In the genomic region with DNA sequence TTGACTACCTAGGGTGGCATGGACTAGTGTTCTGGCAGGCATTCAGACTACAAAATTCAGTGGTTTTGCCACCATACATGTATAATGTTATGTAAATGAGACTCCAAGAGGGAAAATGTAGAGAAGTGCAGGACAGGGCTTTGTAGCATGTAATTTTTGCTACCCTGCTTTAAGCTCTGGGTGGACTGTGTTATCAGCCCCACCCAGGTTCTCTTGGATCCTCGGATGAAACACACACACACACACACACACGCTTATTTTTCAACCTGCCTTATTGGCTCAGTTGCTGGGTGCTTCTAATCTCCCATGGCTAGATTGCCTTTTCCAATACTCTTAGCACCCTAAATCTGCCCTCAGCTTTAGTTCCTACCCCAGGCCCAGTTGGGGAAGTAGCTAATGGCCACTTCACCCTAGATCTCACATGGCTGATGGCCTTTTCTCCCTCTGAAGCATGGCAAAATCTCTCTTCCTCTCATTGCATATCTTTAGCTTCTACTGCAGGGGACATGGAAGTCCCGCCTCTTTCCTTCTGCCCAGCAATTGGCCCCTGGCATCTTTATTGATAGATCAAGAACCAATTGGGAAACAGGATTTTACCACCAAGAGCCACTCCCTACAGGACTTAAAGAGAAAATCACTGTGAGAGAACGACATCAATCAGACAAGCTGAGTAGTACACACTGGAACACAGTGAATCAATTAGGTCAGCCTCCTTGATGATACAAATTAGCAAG, we compare ENCODE assay signal across 9 mouse cellular contexts. TPM values are rescaled to one million over a fixed set of nuclear protein-coding genes. Genes with fewer than 3 reads are reported as not detected.
DNase-seq lines count a peak whose midpoint lies in the region; ATAC-seq and TF ChIP-seq lines count a peak whose summit lies in the region.
"Had no signal": no experiment of that assay in that cellular context is flagged by ENCODE, and none has a peak within 500 bp of the region (broad histone marks: within the 10 kb centered on the region; RNA-seq: fewer than 3 reads in every experiment).

No protein-coding gene starts in this region.

- DNase-seq in right cerebral cortex, postnatal 10 days (ENCODE audit: low spot score in 2 of 2): peak; percentile 22 to 39
- DNase-seq in right cerebral cortex, postnatal 4 days: no peak
- DNase-seq in lung, postnatal 36 days: peak; percentile 43
- peak; percentile 55 for DNase-seq in thymus, adult 2 months
- no peak for DNase-seq in yolk sac, embryonic 10.5 days (ENCODE audit: low spot score)

- peak overlapping the region; percentile 47 for H3K4me3 ChIP-seq in bone marrow, adult 2 months (replicated peaks; ENCODE audit: control insufficient read depth, low read depth, low read length)
- H3K4me3 ChIP-seq in thymus, adult 2 months (ENCODE audit: control insufficient read depth, insufficient read depth, low read length): no peak overlapping the region
- H3K4me3 ChIP-seq in hindbrain, embryonic 12.5 days: no peak overlapping the region
- H3K4me3 ChIP-seq in kidney, embryonic 16.5 days (ENCODE audit: low read length): no peak overlapping the region
- H3K4me3 ChIP-seq: midbrain, embryonic 12.5 days had no signal

- no peak overlapping the region for H3K9ac ChIP-seq in hindbrain, embryonic 12.5 days
- no peak overlapping the region for H3K9ac ChIP-seq in kidney, embryonic 16.5 days (replicated peaks; ENCODE audit: low read length)
- H3K9ac ChIP-seq: midbrain, embryonic 12.5 days had no signal

- no peak overlapping the region for H3K4me2 ChIP-seq in hindbrain, embryonic 12.5 days (replicated peaks)
- no peak overlapping the region for H3K4me2 ChIP-seq in kidney, embryonic 16.5 days (replicated peaks; ENCODE audit: low read depth, low read length)
- H3K4me2 ChIP-seq: midbrain, embryonic 12.5 days had no signal

- WGBS in bone marrow, adult 2 months: 8% methylated on average over 4 of the region's 4 CpGs
- 27% methylated on average over 4 of the region's 4 CpGs for WGBS in thymus, adult 2 months
- 75% methylated on average over 4 of the region's 4 CpGs for WGBS in hindbrain, embryonic 12.5 days
- WGBS in kidney, embryonic 16.5 days: 77% methylated on average over 4 of the region's 4 CpGs

- no peaks in the 10 kb centered on the region for H3K9me3 ChIP-seq in hindbrain, embryonic 12.5 days (replicated peaks)
- no peaks in the 10 kb centered on the region for H3K9me3 ChIP-seq in kidney, embryonic 16.5 days (ENCODE audit: low read length)
- H3K9me3 ChIP-seq: midbrain, embryonic 12.5 days had no signal

- no peaks in the 10 kb centered on the region for H3K36me3 ChIP-seq in thymus, adult 2 months (ENCODE audit: control insufficient read depth, insufficient read depth, low read length)
- H3K36me3 ChIP-seq in hindbrain, embryonic 12.5 days: no peaks in the 10 kb centered on the region
- no peaks in the 10 kb centered on the region for H3K36me3 ChIP-seq in kidney, embryonic 16.5 days (ENCODE audit: insufficient read depth, low read length)
- H3K36me3 ChIP-seq: midbrain, embryonic 12.5 days had no signal

- TF ChIP-seq CTCF in bone marrow, adult 2 months (IDR thresholded peaks at IDR 0.05; ENCODE audit: control insufficient read depth, insufficient read depth, low read length): no peak
- TF ChIP-seq CTCF in thymus, adult 2 months (IDR thresholded peaks at IDR 0.05; ENCODE audit: borderline replicate concordance, control insufficient read depth, extremely low read depth, insufficient read depth, low read length, poor library complexity): no peak

- peaks cover 2% of the 10 kb centered on the region for H3K4me1 ChIP-seq in bone marrow, adult 2 months (ENCODE audit: control insufficient read depth, insufficient read depth, low read length)
- no peaks in the 10 kb centered on the region for H3K4me1 ChIP-seq in thymus, adult 2 months (replicated peaks; ENCODE audit: control insufficient read depth, insufficient read depth, low read length)
- no peaks in the 10 kb centered on the region for H3K4me1 ChIP-seq in hindbrain, embryonic 12.5 days
- no peaks in the 10 kb centered on the region for H3K4me1 ChIP-seq in kidney, embryonic 16.5 days (ENCODE audit: insufficient read depth, low read length)
- H3K4me1 ChIP-seq: midbrain, embryonic 12.5 days had no signal

- no peak for TF ChIP-seq POLR2A in bone marrow, adult 2 months (IDR thresholded peaks at IDR 0.05; ENCODE audit: borderline replicate concordance, control insufficient read depth, low read depth, low read length)
- TF ChIP-seq POLR2A in thymus, adult 2 months (IDR thresholded peaks at IDR 0.05; ENCODE audit: control insufficient read depth, extremely low read depth, insufficient read depth, low read length, poor library complexity): no peak

- no peak for ATAC-seq in hindbrain, embryonic 12.5 days (ENCODE audit: low FRiP score)
- no peak for ATAC-seq in kidney, embryonic 16.5 days (ENCODE audit: low FRiP score, low TSS enrichment)

- H3K27ac ChIP-seq in bone marrow, adult 2 months (ENCODE audit: control insufficient read depth, insufficient read depth, low read depth, low read length, poor library complexity): peak overlapping the region; percentile 61; the same call in 1 of the 2 replicates
- no peak overlapping the region for H3K27ac ChIP-seq in thymus, adult 2 months (ENCODE audit: control insufficient read depth, insufficient read depth, low read length)
- H3K27ac ChIP-seq in hindbrain, embryonic 12.5 days: no peak overlapping the region
- no peak overlapping the region for H3K27ac ChIP-seq in kidney, embryonic 16.5 days (ENCODE audit: low read length)
- H3K27ac ChIP-seq: midbrain, embryonic 12.5 days had no signal

- H3K27me3 ChIP-seq in thymus, adult 2 months (ENCODE audit: control insufficient read depth, insufficient read depth, low read length): no peaks in the 10 kb centered on the region
- H3K27me3 ChIP-seq in hindbrain, embryonic 12.5 days: no peaks in the 10 kb centered on the region
- H3K27me3 ChIP-seq in kidney, embryonic 16.5 days (ENCODE audit: insufficient read depth, low read length): no peaks in the 10 kb centered on the region
- H3K27me3 ChIP-seq: midbrain, embryonic 12.5 days had no signal

RNA-seq across cellular contexts. Expression of gene Tnfaip3, which starts 28.2 kb away (rescaled TPM):
- polyA plus RNA-seq in bone marrow, adult 2 months (2011; ENCODE audit: insufficient read depth, insufficient read length, low replicate concordance, missing spikeins): 2.0 and 3.9 TPM in 2 replicates
- polyA plus RNA-seq in thymus, adult 2 months (2012; rRNA removed): 41.0 and 41.8 TPM in 2 replicates
- polyA plus RNA-seq in hindbrain, embryonic 12.5 days (2016; fragmentation: Nextera tagmentation; extraction: Ambion mirVana): 2.0 and 2.9 TPM in 2 replicates
- polyA plus RNA-seq in kidney, embryonic 16.5 days (2015; fragmentation: Nextera tagmentation; extraction: Ambion mirVana): 2.6 and 3.5 TPM in 2 replicates

Comparison
In these comparisons a context has a peak if more than half of its experiments do, and no peak if none do; other contexts are left out.
1. DNase-seq: peak in right cerebral cortex, postnatal 10 days (2 of 2), lung, postnatal 36 days (single experiment) and thymus, adult 2 months (single experiment); none in right cerebral cortex, postnatal 4 days (single experiment) and yolk sac, embryonic 10.5 days (single experiment).